Mouse (Mus musculus) 3134 (cell line): Measurements from ENCODE around the gene Zcwpw1.

ENCODE experiments used
- DNase-seq: peaks from one replicate; pipeline ENCODE4 v3.0.0-alpha.2; 2011; ENCODE audit warnings: low spot score; ENCODE audit not compliant: insufficient read length; ENCODE audit errors: extremely low read depth

The Zcwpw1 gene

GRCm38 (mm10) chr5:137782776-137783522 is 4.6 kb upstream of the Zcwpw1 start:
- DNase-seq = no peak

- no peak for DNase-seq
Observed at GRCm38 (mm10) chr5:137783901-137784540, 3.6 kb upstream of the Zcwpw1 start.

DNA sequence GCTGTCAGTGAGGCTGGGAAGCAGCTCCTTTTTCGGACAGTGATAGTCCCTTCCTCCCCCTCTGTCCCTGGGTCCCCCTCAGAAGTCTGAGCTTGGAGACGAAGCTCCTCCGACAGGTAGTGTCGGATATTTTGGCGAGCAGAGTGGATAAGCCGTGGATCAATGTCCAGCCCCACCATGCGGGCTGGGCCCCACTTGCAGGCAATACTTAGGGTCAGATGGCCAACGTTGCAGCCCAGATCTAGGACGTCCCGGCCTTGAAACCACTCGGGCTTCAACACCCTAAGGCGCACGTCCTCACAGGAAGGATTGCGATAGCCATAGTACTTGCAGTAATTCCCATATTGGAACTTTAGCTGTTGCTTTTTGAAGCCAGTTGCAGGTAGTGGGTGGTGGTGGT is 3.1 kb upstream of the Zcwpw1 start:
- no peak for DNase-seq

- DNase-seq = peak; percentile 29
Observed at GRCm38 (mm10) chr5:137785164-137786031, 2.2 kb upstream of the Zcwpw1 start.

GRCm38 (mm10) chr5:137786109-137786942 is 1.3 kb upstream of the Zcwpw1 start:
- peak; percentile 99 for DNase-seq

DNA sequence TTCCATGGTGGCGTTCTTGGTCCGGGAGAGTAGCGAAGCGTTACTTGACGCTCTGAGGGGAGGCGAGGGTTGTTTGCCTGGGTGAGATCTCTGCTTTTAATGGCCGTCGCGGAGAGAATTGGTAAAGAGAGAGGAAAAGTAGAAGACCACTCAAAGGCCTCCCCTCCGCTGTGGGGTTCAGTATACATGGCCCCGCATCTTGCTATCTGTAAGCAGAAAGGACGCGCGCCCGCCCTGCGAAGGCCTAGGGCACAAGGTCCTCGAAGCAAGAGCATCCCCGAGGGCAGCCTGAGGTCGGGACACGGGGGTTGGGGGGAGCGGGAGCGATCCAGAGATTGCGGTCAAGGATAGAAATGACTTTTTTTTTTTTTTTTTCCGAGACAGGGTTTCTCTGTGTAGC is 573 bp downstream of the Zcwpw1 start:
- DNase-seq = no peak

DNA sequence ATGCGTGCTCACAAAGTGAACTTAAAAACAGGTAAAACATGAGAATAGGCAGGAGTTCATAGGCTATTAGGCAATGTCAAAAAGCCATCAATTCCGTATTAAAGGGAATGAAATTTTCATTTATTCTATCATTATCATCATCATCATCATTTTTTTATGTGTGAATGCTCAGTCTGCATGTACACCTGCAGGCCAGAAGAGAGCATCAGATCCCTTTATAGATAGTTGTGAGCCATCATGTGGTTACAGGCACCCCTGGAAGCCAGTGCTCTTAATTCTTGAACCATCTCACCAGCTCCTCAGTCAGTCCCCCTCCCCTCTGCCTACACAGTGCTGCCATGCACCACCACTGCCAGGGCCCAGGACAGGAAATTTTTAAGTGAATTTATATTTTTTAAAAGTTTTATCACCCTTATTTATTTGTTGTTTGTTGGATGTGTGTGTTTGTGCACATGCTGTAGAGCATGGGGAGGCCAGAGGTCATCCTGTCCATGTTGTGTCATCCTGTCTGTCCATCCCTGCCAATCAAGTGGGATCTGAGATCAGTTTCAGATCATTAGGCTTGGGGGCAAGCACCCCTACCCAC is 1.4 kb downstream of the Zcwpw1 start:
- no peak for DNase-seq

- no peak for DNase-seq
Observed at GRCm38 (mm10) chr5:137791553-137791952, 4.0 kb downstream of the Zcwpw1 start.

DNA sequence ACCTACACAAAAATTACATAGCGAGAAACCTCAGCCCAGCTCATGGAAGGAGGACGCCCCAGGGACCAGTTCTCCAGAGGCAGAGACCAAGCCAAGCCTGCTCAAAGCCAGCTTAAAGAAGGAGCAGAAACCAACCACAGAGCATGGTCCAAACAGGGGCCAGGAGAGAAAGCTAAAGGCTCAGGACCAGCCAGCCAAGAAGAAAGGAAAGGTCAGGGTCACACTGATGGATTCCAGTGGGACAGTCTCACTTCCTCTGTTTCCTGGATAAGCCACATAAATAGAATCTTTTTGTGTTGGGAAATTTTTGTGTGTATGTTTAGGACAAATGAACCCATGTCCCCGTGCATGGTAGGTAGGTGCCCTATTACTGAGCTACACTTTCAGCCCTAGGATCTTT is 9.0 kb downstream of the Zcwpw1 start:
- DNase-seq = no peak

GRCm38 (mm10) chr5:137800917-137801316 is 13.3 kb downstream of the Zcwpw1 start:
- no peak for DNase-seq

DNA sequence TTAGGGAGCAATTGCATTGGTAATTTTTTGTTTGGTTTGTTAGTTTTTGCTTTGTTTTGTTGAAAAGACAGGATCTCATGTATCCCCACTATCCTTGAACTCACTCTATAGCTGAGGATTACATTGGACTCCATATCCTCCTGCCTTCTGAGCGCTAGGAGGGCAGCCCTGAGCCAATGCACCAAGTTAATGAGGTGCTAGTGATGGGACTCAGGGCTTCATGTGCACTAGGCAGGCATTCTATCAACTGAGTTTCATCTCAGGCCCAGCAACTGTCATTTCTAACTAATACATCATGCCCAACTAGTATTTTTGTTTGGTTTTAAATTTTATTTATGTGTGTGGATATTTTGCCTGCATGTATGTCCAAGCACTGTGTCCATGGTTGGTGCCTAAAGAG is 18.6 kb downstream of the Zcwpw1 start:
- no peak for DNase-seq

- DNase-seq = no peak
Observed at GRCm38 (mm10) chr5:137808316-137808715, 20.7 kb downstream of the Zcwpw1 start.

DNA sequence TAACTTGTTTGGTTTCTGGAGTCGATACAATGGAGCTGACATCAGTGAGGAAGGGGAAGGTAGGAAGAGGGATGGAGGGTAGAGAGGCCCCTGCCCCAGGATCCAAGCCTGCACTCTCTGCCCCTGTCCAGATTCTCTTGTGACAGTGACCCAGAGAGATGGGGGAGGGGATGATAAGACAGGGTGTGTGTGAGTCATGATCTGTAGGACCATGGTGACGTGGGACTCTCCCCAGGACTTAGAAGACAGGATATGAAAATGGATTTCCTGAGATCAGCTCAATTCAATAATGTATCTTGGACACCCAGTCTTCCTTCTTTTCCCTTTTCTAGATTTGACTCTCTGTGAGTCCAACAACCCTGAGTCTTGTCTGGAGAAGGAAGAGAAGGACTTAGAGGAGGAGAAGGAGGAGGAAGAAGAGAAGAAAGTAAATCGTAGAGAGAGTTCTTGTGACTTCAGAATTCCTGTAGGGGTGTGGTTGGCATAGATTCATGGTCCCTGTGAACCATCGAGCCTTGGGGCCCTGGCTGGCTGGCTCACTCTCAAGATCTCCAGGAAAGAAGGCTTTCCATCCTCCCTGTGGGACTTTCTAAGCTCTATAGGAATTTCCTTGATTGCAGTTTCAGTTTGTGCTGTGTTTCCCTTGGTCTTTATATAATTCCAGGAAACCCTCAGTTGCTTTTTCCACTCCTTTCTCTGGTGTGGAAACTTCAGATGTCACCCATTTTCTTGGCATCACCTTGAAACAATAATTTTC is 30.0 kb downstream of the Zcwpw1 start:
- DNase-seq = no peak

DNA sequence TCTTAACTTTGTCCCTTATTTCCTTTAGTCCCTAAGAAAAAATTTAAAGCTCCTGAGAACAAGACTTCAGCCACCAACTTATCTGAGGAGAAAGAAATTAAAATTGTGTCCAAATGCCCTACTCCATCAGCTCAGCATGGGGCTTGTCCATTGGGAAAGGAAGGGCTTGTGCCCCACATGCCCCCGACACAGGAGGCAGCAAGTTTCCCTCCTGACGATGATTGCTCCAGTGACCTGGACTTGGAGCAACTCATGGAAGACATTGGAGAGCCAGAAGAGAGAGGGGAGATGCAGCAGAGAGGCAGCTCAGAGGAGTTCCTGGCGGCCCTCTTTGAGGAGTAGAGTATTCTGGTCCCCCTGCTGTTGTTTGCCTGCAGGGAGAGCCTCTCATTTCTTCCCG is 34.5 kb downstream of the Zcwpw1 start:
- no peak for DNase-seq

GRCm38 (mm10) chr5:137822602-137823001 is 35.0 kb downstream of the Zcwpw1 start:
- DNase-seq = no peak

GRCm38 (mm10) chr5:137823455-137824045 is 36.0 kb downstream of the Zcwpw1 start:
- DNase-seq = no peak

DNA sequence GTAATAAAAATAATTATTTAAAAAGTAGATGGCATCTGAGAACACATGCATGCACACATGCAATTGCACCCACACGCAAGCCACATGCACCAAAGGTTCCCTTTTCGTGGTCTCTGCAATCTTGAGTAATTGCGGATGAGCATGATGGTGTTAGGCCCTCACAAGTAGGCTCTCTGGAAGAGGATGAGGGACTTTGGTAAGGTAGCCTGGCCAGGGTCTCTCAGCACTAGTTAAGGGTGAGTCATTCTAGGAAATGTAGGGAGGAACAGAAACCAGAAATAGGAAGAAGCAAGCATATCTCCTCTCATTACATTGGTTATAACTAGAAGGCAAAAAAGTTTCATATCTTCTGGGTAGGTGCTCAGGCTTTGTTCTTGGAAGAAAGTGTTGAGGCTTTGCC is 37.4 kb downstream of the Zcwpw1 start:
- no peak for DNase-seq

DNA sequence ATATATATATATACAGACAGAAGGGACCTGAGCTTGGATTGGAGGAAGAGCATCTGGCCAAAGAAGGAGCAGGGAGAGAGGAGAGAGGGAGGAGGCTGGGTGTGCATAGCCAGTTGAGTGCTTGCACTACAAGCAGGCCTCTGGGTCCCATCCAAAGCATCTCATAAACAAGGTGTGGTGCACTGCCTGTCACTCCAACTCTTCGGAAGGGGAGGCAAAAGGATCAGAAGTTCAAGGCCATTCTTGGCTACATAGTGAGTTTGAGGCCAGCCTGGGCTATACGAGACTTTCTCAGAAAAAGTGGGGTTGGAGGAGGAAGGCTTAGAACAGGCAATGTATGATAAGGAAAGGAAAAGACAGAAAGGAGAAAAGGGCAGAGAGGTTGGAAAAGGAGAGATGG is 38.4 kb downstream of the Zcwpw1 start:
- no peak for DNase-seq

GRCm38 (mm10) chr5:137826421-137826820 is 38.8 kb downstream of the Zcwpw1 start:
- DNase-seq = no peak
